Mouse (Mus musculus) erythroblast, embryonic 14.5 days (primary cell): ENCODE results near the gene Ankrd34a. TPM values are rescaled to one million over a fixed set of nuclear protein-coding genes. Genes with fewer than 3 reads are reported as not detected.

Experiments used
- H3K27me3 ChIP-seq: 2 replicates; pipeline ENCODE4 v1.6.1; 2012; ENCODE audit warnings: inconsistent platforms; ENCODE audit not compliant: control insufficient read depth
- H3K36me3 ChIP-seq: 2 replicates; pipeline ENCODE4 v1.6.1; 2012; ENCODE audit warnings: mild to moderate bottlenecking, inconsistent platforms; ENCODE audit not compliant: control insufficient read depth
- H3K4me1 ChIP-seq: 2 replicates; pipeline ENCODE4 v1.6.1; 2012; ENCODE audit warnings: inconsistent platforms; ENCODE audit not compliant: control insufficient read depth
- H3K4me3 ChIP-seq: replicated peaks from 2 replicates; pipeline ENCODE3; 2012; ENCODE audit warnings: moderate library complexity, mild to moderate bottlenecking, inconsistent platforms
- H3K9me3 ChIP-seq: 2 replicates; pipeline ENCODE4 v1.6.1; 2012; ENCODE audit warnings: low read length, inconsistent platforms, mixed read lengths; ENCODE audit not compliant: control insufficient read depth
- GATA1 ChIP-seq: IDR thresholded peaks from 2 replicates; pipeline ENCODE4 v1.6.1; 2012; ENCODE audit warnings: low read length, inconsistent platforms, mixed read lengths
- TAL1 ChIP-seq: IDR thresholded peaks from 3 replicates; pipeline ENCODE4 v1.6.1; 2012; ENCODE audit warnings: low read length, inconsistent platforms, mixed read lengths
- polyA plus RNA-seq: library from polyadenylated mRNA; stranded (reverse); fragments of >175 nt; gene quantifications from 2 replicates; pipeline ENCODE4 v1.2.3, GENCODE M21; 2012

Gene Ankrd34a
- polyA plus RNA-seq, 1 experiment, result not detected

DNA sequence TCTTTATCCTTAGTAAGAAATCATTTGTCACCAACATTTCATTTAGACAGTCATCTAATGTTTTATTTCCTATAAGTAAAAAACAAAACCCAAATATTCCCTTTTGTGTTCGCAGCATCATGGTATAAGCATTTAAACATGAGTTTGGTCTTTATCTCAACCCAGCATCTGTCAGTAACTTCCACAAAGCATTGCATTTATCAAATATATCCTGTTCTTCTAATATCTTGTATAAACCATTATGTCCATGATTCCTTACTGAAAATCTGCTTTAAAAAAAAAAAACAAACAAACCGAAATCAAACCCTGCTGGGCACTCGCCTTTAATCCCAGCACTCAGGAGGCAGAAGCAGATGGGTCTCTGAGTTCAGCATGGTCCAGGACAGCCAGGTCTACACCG lies 10.2 kb downstream of the Ankrd34a start:
- H3K27me3 ChIP-seq, result peaks cover 23% of the 10 kb centered on the region
- H3K4me3 ChIP-seq, result no peak overlapping the region
- no peaks in the 10 kb centered on the region for H3K9me3 ChIP-seq
- no peak for TF ChIP-seq GATA1
- TF ChIP-seq TAL1, result no peak
- no peaks in the 10 kb centered on the region for H3K36me3 ChIP-seq
- H3K4me1 ChIP-seq, result no peaks in the 10 kb centered on the region

DNA sequence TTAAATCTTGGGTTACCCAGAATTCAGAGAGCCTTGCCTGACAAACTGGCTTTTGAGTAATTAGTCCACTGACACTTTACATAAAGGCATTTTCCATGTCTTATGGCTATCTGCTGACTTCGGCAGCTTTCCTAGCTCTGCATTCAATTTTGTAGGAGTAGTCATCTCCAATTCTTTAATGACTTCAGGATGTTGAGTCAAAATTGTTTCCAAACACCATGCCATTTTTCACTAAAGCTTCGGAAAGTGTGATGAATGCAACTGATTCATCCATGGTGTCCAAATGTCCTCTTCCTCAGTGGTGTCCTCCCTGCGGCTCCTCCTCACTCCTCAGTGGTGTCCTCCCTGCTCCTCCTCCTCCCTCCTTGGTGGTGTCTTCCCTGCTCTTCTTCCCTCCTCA lies 21.5 kb downstream of the Ankrd34a start:
- Histone ChIP-seq H3K9me3 (no peaks in the 10 kb centered on the region), H3K36me3 (peaks cover 12% of the 10 kb centered on the region), H3K4me3 (no peak overlapping the region), H3K27me3 (no peaks in the 10 kb centered on the region), H3K4me1 (peaks cover 2% of the 10 kb centered on the region; the same call in 1 of the 2 replicates)
- TF ChIP-seq TAL1, result no peak
- TF ChIP-seq GATA1, result no peak

DNA sequence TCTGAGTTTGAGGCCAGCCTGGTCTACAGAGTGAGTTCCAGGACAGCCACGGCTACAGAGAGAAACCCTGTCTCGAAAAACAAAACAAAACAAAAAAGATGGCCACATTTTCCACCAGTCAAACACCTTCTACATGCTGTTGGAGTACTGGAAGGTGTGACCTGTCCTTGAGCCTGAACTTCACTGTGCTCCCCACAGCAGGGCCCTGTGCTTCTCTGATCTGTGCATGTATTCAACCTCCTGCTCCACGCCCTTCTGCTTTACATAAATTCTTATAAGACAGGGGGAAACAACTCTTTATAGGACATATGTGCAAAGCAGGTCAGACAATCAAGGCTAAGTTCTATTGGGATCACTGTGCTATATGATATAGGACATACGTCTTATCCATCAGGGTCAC lies 26.8 kb downstream of the Ankrd34a start:
- H3K9me3 ChIP-seq, result no peaks in the 10 kb centered on the region
- peaks cover 26% of the 10 kb centered on the region for H3K36me3 ChIP-seq
- TF ChIP-seq GATA1 (no peak), TAL1 (no peak)
- no peaks in the 10 kb centered on the region for H3K27me3 ChIP-seq
- no peaks in the 10 kb centered on the region for H3K4me1 ChIP-seq
- H3K4me3 ChIP-seq, result no peak overlapping the region

DNA sequence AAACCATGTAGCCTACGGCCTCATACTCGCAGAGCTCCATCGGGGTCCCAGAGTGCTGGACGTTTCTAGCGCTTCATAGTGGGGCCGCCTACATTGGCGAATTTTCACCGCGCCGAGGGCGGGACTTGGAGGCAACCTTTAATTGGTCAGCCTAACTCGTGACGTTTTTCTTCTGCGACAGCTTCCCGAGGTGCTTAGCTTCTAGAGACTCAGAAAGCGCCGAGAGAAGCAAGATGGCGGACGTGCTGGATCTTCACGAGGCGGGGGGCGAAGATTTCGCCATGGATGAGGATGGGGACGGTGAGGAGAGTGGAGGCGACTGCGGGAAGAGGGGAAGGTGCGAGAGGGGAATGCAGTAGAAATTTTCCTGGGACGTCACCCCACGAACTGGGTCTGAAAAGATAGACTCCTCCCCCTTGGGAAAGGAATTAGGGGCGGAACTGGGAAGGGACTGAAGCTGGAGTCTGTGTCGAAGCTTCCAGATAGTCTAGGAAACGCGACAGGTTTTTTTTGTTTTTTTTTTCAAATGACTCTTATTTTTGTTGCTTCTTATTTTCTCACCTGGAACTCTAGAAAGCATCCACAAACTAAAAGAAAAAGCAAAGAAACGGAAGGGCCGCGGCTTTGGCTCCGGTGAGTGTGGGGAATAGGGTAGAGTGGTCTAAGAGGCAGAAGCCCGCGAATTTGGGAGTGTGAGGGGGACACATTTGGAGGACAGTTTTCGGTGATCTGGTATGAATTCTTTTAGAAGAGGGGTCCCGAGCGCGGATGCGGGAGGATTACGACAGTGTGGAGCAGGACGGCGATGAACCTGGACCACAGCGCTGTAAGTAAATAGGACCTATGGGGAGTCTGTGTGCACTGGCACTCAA lies 33.5 kb downstream of the Ankrd34a start, which contains the start of gene Rbm8a:
Gene Rbm8a, plus strand, starts transcription at position 205 of the 872 bp plus-strand sequence.
- Histone ChIP-seq H3K9me3 (no peaks in the 10 kb centered on the region), H3K36me3 (peaks cover 33% of the 10 kb centered on the region), H3K4me1 (peaks cover 36% of the 10 kb centered on the region), H3K4me3 (peak within 1 kb of the TSS; percentile 93), H3K27me3 (no peaks in the 10 kb centered on the region)
- TF ChIP-seq TAL1 (no peak), GATA1 (no peak)

DNA sequence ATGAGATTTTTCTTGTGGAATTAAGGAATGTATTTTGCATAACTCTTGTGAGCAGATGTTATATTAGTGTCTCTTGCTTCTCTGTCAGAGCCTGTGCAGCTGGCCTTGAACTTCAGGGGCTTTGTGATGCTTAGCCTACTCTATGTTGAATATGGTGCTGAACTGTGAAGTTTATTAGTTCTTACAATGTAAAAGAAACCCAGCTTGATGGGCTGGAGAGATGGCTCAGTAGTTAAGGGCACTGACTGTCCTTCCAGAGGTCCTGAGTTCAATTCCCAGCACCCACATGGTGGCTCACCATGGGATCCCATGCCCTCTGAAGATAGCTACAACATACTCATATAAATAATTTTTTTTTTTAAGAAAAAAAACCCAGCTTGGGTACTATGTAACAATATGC lies 35.6 kb downstream of the Ankrd34a start:
- Histone ChIP-seq H3K27me3 (no peaks in the 10 kb centered on the region), H3K4me3 (no peak overlapping the region), H3K36me3 (peaks cover 38% of the 10 kb centered on the region), H3K4me1 (peaks cover 57% of the 10 kb centered on the region), H3K9me3 (no peaks in the 10 kb centered on the region)
- no peak for TF ChIP-seq GATA1
- TF ChIP-seq TAL1, result no peak

DNA sequence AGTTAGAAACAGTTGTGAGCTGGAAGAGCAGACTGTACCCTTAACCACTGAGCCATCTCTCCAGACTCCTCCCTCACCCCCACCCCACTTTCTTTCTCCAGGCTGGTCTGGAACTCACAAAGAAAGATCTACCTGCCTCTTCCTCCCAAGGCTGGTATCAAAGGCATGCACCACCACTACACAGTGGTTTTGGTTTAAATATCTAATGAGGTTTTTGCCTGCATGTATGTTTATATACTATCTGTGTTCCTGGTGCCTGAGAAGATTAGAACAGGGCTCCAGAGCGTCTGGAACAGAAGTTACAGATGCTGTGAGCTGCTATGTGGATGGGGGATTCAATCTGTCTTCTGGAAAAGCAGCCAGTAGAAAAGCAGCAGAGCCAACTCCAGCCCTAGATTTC lies 37.6 kb downstream of the Ankrd34a start:
- H3K9me3 ChIP-seq, result no peaks in the 10 kb centered on the region
- H3K4me3 ChIP-seq, result no peak overlapping the region
- H3K27me3 ChIP-seq, result no peaks in the 10 kb centered on the region
- H3K36me3 ChIP-seq, result peaks cover 52% of the 10 kb centered on the region
- peaks cover 55% of the 10 kb centered on the region for H3K4me1 ChIP-seq
- TF ChIP-seq TAL1, result no peak
- TF ChIP-seq GATA1, result no peak

- Histone ChIP-seq H3K9me3 (no peaks in the 10 kb centered on the region), H3K4me1 (peaks cover 54% of the 10 kb centered on the region), H3K4me3 (peak within 1 kb of the TSS; percentile 83), H3K36me3 (peaks cover 59% of the 10 kb centered on the region), H3K27me3 (no peaks in the 10 kb centered on the region)
- TF ChIP-seq GATA1 (no peak), TAL1 (no peak)
These were observed 38.8 kb downstream of the Ankrd34a start, which contains the start of the genes Pex11b and Gm42957 for GRCm38 (mm10) chr3:96634928-96635879. Gene Pex11b (plus strand): TSS chr3:96635376. Gene Gm42957 (plus strand): TSS chr3:96635474.

- Histone ChIP-seq H3K27me3 (no peaks in the 10 kb centered on the region), H3K36me3 (peaks cover 57% of the 10 kb centered on the region), H3K4me1 (peaks cover 47% of the 10 kb centered on the region), H3K9me3 (no peaks in the 10 kb centered on the region), H3K4me3 (peak overlapping the region; percentile 83)
- no peak for TF ChIP-seq GATA1
- TF ChIP-seq TAL1, result no peak
These were observed 39.5 kb downstream of the Ankrd34a start for GRCm38 (mm10) chr3:96635906-96636305.
